Mouse (Mus musculus) forebrain, embryonic 15.5 days (tissue): ENCODE measurements at regions not wholly inside any gene's neighbourhood (a gene's known extent, or its start where the extent isn't known, plus 50 kb on each side); places are given as distances from the start of the nearest gene placed in this dataset.
"Not testable (repeated sequence)": the region's sequence is repeated elsewhere in the genome, so short reads cannot be mapped to it uniquely, and the experiment has no call there.

Experiments
- ATAC-seq: fragments of 200-750 bp; cut with Nextera tagmentation; replicated peaks from 2 replicates; pipeline ENCODE4 v1.8.0; 2017; ENCODE audit warnings: mild to moderate bottlenecking, moderate TSS enrichment, moderate library complexity
- H3K27ac ChIP-seq: fragments of 300-500 bp; sonication (generic); replicated peaks from 2 replicates; pipeline ENCODE4 v1.5.1; 2015; ENCODE audit warnings: mild to moderate bottlenecking, inconsistent platforms
- H3K27me3 ChIP-seq: fragments of 300-500 bp; sonication (generic); 2 replicates; pipeline ENCODE4 v1.6.1; 2015; ENCODE audit warnings: inconsistent platforms
- H3K36me3 ChIP-seq: fragments of 300-500 bp; sonication (generic); 2 replicates; pipeline ENCODE4 v1.6.1; 2015; ENCODE audit warnings: mild to moderate bottlenecking, inconsistent platforms
- H3K4me1 ChIP-seq: fragments of 300-500 bp; sonication (generic); 2 replicates; pipeline ENCODE4 v1.6.1; 2015; ENCODE audit warnings: inconsistent platforms
- H3K4me2 ChIP-seq: fragments of 300-500 bp; sonication (generic); replicated peaks from 2 replicates; pipeline ENCODE4 v1.6.1; 2015; ENCODE audit warnings: mild to moderate bottlenecking, inconsistent platforms
- H3K4me3 ChIP-seq: fragments of 300-500 bp; sonication (generic); 2 replicates; pipeline ENCODE4 v1.5.1; 2015; ENCODE audit warnings: mild to moderate bottlenecking, inconsistent platforms
- H3K9ac ChIP-seq: fragments of 300-500 bp; sonication (generic); replicated peaks from 2 replicates; pipeline ENCODE4 v1.6.1; 2015; ENCODE audit warnings: mild to moderate bottlenecking, inconsistent platforms
- H3K9me3 ChIP-seq: fragments of 300-500 bp; sonication (generic); 2 replicates; pipeline ENCODE4 v1.6.1; 2016; ENCODE audit warnings: inconsistent platforms
- WGBS: fragments of 180-500 bp; shearing (Covaris S2); methylation state at CpG from one replicate; pipeline ENCODE4 v1.1.7; 2015; ENCODE audit warnings: mixed read lengths; 5-methylcytosine and 5-hydroxymethylcytosine counted together

GRCm38 (mm10) chr6:64948839-64949238 lies 93.5 kb upstream of the Smarcad1 start:
- not testable (repeated sequence) for H3K27ac ChIP-seq, H3K9me3 ChIP-seq, H3K36me3 ChIP-seq, H3K4me1 ChIP-seq, H3K27me3 ChIP-seq, ATAC-seq, H3K9ac ChIP-seq, H3K4me3 ChIP-seq, H3K4me2 ChIP-seq
- WGBS: 83% methylated on average over 5 of the region's 5 CpGs

- peaks cover 9% of the 10 kb centered on the region; the same call in 1 of the 2 replicates for H3K4me1 ChIP-seq
- no peak overlapping the region for H3K4me3 ChIP-seq
- 35% methylated on average over 16 of the region's 16 CpGs for WGBS
- H3K9me3 ChIP-seq: no peaks in the 10 kb centered on the region
- no peak overlapping the region for H3K27ac ChIP-seq
- H3K36me3 ChIP-seq: no peaks in the 10 kb centered on the region
- peak overlapping the region; percentile 33 for H3K4me2 ChIP-seq
- no peak overlapping the region for H3K9ac ChIP-seq
- H3K27me3 ChIP-seq: no peaks in the 10 kb centered on the region
- 0 out of 2 replicates have a peak, but pooled peaks have one; percentile 38 for ATAC-seq
These were observed 80.5 kb upstream of the Smarcad1 start for GRCm38 (mm10) chr6:64961608-64962486.

- H3K4me1 ChIP-seq: peaks cover 9% of the 10 kb centered on the region; the same call in 1 of the 2 replicates
- no peaks in the 10 kb centered on the region for H3K27me3 ChIP-seq
- WGBS: 19% methylated on average over 5 of the region's 5 CpGs
- H3K4me2 ChIP-seq: no peak overlapping the region
- no peaks in the 10 kb centered on the region for H3K36me3 ChIP-seq
- H3K27ac ChIP-seq: no peak overlapping the region
- no peak overlapping the region for H3K4me3 ChIP-seq
- ATAC-seq: no peak
- H3K9me3 ChIP-seq: no peaks in the 10 kb centered on the region
- H3K9ac ChIP-seq: no peak overlapping the region
These were observed 79.8 kb upstream of the Smarcad1 start for GRCm38 (mm10) chr6:64962612-64963011.

- Histone ChIP-seq H3K4me1 (peaks cover 9% of the 10 kb centered on the region; the same call in 1 of the 2 replicates), H3K4me2 (no peak overlapping the region), H3K9me3 (no peaks in the 10 kb centered on the region), H3K9ac (no peak overlapping the region), H3K36me3 (no peaks in the 10 kb centered on the region), H3K27ac (no peak overlapping the region), H3K27me3 (no peaks in the 10 kb centered on the region), H3K4me3 (no peak overlapping the region)
- ATAC-seq: no peak
- 83% methylated on average over 6 of the region's 6 CpGs for WGBS
These were observed 77.7 kb upstream of the Smarcad1 start for GRCm38 (mm10) chr6:64964664-64965063.

- H3K9me3 ChIP-seq: no peaks in the 10 kb centered on the region
- H3K4me3 ChIP-seq: no peak overlapping the region
- H3K27ac ChIP-seq: no peak overlapping the region
- H3K36me3 ChIP-seq: no peaks in the 10 kb centered on the region
- whole genome bisulfite sequencing: 85% methylated on average over 1 of the region's 1 CpGs
- H3K4me2 ChIP-seq: no peak overlapping the region
- no peak for ATAC-seq
- H3K27me3 ChIP-seq: no peaks in the 10 kb centered on the region
- no peak overlapping the region for H3K9ac ChIP-seq
- H3K4me1 ChIP-seq: peaks cover 9% of the 10 kb centered on the region; the same call in 1 of the 2 replicates
These were observed 77.2 kb upstream of the Smarcad1 start for GRCm38 (mm10) chr6:64965203-64965602.

- no peaks in the 10 kb centered on the region for H3K36me3 ChIP-seq
- WGBS: 73% methylated on average over 8 of the region's 8 CpGs
- no peaks in the 10 kb centered on the region for H3K4me1 ChIP-seq
- no peak; the same call in 1 of the 2 replicates for ATAC-seq
- no peak overlapping the region for H3K27ac ChIP-seq
- no peak overlapping the region for H3K4me2 ChIP-seq
- no peak overlapping the region for H3K4me3 ChIP-seq
- H3K27me3 ChIP-seq: no peaks in the 10 kb centered on the region
- no peak overlapping the region for H3K9ac ChIP-seq
- H3K9me3 ChIP-seq: no peaks in the 10 kb centered on the region
These were observed 72.2 kb upstream of the Smarcad1 start for GRCm38 (mm10) chr6:64970158-64970557.

GRCm38 (mm10) chr6:64973968-64974367 lies 68.4 kb upstream of the Smarcad1 start:
- no peaks in the 10 kb centered on the region for H3K36me3 ChIP-seq
- 42% methylated on average over 2 of the region's 2 CpGs for WGBS
- H3K4me1 ChIP-seq: no peaks in the 10 kb centered on the region
- ATAC-seq: no peak
- no peaks in the 10 kb centered on the region for H3K9me3 ChIP-seq
- no peak overlapping the region for H3K27ac ChIP-seq
- no peak overlapping the region for H3K4me2 ChIP-seq
- no peaks in the 10 kb centered on the region for H3K27me3 ChIP-seq
- H3K9ac ChIP-seq: no peak overlapping the region
- no peak overlapping the region for H3K4me3 ChIP-seq

GRCm38 (mm10) chr6:64974453-64974852 lies 67.9 kb upstream of the Smarcad1 start:
- H3K9me3 ChIP-seq, H3K27me3 ChIP-seq, H3K9ac ChIP-seq, ATAC-seq, H3K36me3 ChIP-seq, H3K4me2 ChIP-seq, H3K4me1 ChIP-seq, H3K27ac ChIP-seq, H3K4me3 ChIP-seq: not testable (repeated sequence)
- WGBS: 96% methylated on average over 1 of the region's 1 CpGs

GRCm38 (mm10) chr6:64982132-64982531 lies 60.3 kb upstream of the Smarcad1 start:
- 35% methylated on average over 2 of the region's 2 CpGs for WGBS
- Histone ChIP-seq H3K9me3 (no peaks in the 10 kb centered on the region), H3K36me3 (no peaks in the 10 kb centered on the region), H3K27ac (no peak overlapping the region), H3K4me3 (no peak overlapping the region), H3K27me3 (no peaks in the 10 kb centered on the region), H3K9ac (no peak overlapping the region), H3K4me2 (no peak overlapping the region), H3K4me1 (no peaks in the 10 kb centered on the region)
- ATAC-seq: no peak
